Mouse (Mus musculus) mature B cell (primary cell): ENCODE results near the gene Gclm.
"Not testable (repeated sequence)": the region's sequence is repeated elsewhere in the genome, so short reads cannot be mapped to it uniquely, and the experiment has no call there.

ENCODE experiments used
- in situ Hi-C: fragments of 300-500 bp; cut with MboI; formaldehyde crosslinking; loops from 2 replicates; pipeline ENCODE4 v1.14.3; 2019

Gene Gclm

DNA sequence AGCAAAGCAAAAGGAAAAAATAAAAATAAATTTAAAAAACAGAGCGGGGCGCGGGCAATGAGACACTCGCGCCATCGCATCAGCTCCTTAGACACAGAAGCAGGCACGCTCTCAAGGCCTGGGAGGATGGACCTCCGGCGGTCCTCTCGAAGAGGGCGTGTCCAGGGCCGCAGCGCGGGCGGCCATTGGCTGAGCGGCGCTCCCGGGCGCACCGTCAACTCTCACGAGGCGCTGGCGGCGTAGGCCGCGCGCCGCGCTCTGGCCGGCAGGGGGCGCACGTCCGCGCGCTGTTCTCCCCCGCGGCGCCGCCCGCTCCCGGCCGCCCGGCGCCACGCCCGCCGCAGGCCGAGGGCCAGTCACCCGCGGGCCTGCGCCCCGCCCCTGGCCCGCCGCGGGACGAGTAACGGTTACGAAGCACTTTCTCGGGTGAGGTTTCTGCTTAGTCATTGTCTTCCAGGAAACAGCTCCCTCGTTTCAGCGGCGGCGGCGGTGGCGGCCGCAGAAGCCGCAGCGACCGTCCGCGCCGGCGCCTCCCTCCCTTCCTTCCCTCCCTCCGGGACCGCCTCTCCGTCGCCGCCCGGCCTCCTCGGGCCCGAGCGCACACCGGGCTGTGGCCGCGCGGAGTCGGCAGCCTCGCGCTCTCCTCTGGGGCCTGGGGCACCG is at the start of gene Gclm:
TSS of gene Gclm (plus strand) at position 343 of the 663 bp plus-strand sequence.
- in situ Hi-C loops, result no loop called here

- in situ Hi-C loops, result no loop called here
These were observed 48.6 kb upstream of the Gclm start for GRCm38 (mm10) chr3:122196621-122197298.

DNA sequence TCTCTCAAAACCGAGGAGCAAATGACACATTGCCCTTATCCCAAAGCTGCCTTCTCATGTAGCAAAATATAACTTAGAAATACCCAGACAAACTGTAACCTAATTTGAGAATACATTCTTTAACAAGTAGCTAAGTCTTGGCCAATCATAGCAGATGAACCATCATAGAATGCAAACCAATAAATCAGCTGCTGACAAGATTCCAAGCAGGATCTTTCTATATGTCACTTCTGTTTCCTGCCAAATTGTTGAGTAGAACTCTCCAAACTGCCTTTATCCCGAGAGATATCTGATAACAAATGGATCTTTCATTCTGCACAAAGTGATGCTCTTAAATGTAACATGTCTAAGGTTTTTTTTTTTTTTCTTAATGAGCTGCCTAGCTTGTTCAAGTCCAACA is 46.8 kb upstream of the Gclm start:
- in situ Hi-C loops, result no loop called here

DNA sequence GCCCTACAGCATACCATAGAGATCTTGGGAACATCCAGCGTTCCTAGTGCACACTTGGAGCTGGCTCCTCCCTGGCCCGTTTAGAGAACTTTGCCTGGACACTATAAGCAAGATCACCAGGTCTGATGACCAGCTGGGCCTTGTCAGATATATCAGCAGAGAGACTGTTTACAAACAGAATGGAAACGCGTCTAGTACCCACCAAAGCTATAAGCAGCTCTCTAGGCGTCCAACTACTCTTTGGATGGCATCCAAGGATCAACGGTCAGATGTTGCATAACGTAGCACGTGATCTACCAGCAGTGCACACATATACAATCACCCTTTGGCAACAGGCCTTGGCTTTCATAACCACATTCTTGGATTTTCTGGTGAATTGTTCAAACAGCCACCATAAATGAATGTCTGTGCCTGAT is 46.4 kb upstream of the Gclm start:
- in situ Hi-C loops, result no loop called here

GRCm38 (mm10) chr3:122199600-122199999 is 45.8 kb upstream of the Gclm start:
- in situ Hi-C loops, result no loop called here

GRCm38 (mm10) chr3:122200017-122200416 is 45.3 kb upstream of the Gclm start:
- in situ Hi-C loops, result no loop called here

GRCm38 (mm10) chr3:122200447-122200846 is 44.9 kb upstream of the Gclm start:
- in situ Hi-C loops, result no loop called here

GRCm38 (mm10) chr3:122202307-122202732 is 43.0 kb upstream of the Gclm start:
- in situ Hi-C loops, result no loop called here

DNA sequence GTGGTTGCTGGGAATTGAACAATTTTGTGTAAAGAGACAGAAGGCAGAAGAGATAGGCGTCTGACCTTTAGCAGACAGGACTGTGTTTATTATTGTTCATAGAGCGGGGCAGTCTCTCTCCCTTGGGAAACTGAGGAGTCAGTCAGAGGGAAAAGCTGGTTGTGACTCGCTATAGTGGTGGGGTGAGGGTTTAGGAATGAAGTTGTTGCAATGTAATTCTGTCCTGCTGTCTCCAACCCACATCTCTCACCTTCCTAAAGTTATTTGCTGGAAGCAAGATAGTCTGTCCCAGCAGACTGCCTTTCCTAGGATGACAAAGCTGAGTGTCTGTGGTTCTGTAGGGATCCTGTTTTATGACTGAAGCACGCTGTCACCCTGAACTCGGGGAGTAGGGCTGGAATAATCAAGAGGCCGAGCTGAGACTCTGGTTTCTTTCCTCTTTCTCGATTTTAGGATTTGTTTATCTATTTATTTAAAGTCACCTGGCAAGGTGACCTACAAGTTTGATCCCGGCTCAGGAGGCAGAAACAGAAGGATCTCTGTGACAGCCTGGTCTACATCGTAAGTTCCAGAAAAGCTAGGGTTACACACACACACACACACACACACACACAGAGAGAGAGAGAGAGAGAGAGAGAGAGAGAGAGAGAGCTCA is 41.6 kb upstream of the Gclm start:
- in situ Hi-C loops, result no loop called here

DNA sequence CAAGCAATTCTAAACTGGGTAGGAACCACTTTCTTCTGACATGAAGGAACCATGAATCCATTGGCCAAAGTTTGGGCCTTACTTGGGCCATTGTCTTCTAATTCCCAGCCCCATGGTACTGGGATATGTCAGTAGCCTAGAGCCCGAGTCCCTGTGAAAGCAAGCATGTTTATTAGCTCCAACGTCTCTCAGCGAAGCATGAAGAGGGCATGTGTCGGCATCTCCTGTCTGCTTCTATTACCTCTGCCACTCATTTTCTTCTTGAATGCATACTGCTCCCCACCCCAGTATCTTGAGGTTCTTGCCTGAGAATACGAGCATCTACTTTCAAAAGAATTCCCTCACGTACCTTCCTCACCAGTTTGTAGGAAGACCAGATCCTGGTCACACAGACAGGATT is 39.6 kb upstream of the Gclm start:
- in situ Hi-C loops, result no loop called here

DNA sequence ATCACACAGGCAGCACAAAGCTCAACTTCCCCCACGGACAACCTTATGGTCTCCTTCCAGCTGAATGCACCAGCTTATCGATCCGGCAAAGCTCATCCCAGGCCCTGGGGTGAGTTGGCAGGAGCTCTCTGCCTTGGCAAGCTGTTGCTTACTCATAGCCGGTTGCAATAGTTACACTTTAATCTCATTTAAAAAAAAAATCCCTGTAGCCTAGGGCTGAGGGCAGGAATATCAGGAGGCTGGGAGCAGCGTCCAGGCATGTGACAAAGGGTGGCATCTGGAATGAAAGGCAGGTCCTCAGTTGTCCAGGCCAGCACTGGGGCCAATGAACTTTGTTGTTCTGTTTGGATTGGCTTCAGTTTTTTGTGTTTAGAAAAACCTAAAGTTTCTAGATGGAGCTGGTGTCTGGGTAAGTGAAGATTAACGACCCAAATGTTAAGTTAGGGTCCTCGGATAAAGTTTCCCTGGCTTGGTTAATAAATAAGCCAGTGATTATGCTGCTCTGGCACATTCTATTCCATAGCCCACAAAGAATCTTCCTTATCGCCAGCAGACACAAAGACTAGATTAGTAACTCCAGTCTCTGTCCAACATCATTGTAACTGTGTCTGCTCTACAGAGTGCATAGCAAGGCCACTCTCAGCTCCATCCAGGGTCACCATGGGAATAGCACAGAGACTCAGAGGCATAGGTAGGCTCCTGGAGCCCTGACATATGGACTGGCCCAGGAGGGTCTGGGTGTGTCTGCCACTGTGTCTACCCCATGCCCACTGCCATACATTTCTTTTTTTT is 38.9 kb upstream of the Gclm start:
- in situ Hi-C loops, result no loop called here

DNA sequence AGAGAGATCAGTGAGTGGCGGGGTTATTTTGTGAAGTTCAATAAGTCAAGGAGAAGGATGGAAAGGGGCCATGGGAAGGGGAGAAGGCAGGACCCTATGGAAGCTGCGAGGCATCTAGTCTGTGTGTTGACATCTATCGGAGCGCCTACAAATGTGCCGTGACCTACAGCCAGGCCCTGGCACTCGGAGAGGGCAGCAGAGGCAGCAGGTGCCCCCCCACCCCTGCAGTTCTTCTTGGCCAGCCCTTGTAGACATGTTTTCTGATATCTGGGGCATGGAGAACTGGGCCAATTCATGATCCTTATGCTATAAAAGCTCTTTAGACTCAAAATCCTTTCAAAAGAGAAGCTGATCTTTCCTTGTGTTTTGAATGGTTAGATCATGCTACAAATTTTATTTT is 37.6 kb upstream of the Gclm start:
- in situ Hi-C loops, result no loop called here

DNA sequence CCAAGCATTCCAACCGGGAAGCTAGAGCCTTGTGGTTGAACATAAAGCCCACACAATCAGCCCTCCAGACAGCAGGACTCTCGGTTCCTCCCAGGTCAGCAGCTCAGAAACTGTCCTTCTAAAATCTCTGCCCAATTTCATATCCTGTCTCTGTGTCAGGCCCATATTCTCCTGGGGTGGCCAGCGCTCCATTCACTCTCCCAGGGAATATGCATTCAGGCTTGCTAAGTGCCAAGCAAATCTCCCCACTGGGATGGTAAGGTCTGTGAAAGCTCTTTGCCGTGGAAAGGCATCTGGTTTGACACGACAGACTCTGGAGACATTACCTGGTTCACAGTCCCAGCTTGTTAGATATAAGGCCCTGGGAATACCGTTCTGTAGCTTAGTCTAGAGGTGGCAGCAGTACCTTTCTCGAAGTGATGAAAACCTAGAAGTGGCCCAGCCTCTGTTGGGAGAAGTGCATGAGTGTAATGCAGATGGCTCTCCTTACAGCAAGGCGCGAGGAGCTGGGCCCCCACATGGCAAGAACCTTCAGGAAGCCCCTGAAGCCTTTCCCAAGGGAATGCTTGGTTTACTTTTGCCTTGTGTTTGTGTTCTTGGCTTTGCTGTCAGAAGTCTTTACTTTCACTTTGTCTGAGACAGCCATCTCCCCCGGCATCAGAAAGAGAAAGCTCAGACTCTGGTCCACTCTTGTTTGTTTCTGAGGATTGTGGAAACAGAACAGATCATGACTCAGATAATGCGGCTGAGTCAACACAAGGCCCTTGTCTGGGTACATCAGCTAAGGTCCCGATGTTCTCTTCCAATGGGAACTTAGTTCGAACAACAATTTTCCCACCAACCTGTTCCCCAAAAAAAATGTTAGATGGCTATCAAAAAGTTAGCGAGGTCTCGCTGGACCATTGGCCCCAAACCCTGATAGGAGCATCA is 36.8 kb upstream of the Gclm start:
- in situ Hi-C loops, result no loop called here

DNA sequence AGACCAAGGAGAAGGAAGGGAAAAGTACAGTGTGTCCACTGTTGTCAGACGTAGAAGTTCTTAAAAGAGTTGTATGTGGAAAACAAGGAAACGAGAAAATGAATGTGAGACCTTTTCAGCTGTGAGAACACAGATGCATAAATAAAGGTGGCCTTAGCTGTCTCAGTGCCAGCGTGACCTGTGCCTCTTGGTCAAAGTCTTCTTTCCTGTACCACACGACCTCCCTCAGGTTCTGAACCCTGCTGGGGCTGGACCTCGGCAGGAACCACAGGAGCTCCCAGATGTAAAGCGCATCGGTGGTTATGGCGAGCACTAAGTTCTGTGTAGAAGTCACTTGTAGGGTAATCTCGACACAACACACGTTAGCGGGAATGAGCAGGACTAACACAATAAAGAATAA is 35.8 kb upstream of the Gclm start:
- in situ Hi-C loops, result no loop called here

- in situ Hi-C loops, result no loop called here
These were observed 34.9 kb upstream of the Gclm start for GRCm38 (mm10) chr3:122210434-122210833.

DNA sequence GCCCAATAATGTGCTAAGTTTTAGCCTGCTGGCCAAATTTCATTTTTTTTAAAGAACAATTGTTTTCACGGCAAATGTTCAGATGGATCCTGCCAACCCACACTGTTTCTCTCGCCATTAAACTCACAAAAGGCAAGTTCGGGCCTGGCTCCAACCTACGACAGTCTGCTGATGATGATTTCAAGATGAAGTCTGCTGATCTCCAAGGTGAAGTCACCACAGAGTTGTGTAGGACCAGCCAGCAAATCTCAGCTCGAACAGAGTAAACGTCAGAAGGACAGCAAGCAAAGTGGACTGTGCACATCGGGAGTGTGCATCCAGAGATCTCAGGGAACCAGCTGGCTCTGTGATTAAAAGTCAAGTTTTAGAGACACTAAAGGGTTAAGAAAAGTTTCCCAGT is 34.5 kb upstream of the Gclm start:
- in situ Hi-C loops, result no loop called here

- in situ Hi-C loops, result no loop called here
These were observed 33.8 kb upstream of the Gclm start for GRCm38 (mm10) chr3:122211446-122212125.

DNA sequence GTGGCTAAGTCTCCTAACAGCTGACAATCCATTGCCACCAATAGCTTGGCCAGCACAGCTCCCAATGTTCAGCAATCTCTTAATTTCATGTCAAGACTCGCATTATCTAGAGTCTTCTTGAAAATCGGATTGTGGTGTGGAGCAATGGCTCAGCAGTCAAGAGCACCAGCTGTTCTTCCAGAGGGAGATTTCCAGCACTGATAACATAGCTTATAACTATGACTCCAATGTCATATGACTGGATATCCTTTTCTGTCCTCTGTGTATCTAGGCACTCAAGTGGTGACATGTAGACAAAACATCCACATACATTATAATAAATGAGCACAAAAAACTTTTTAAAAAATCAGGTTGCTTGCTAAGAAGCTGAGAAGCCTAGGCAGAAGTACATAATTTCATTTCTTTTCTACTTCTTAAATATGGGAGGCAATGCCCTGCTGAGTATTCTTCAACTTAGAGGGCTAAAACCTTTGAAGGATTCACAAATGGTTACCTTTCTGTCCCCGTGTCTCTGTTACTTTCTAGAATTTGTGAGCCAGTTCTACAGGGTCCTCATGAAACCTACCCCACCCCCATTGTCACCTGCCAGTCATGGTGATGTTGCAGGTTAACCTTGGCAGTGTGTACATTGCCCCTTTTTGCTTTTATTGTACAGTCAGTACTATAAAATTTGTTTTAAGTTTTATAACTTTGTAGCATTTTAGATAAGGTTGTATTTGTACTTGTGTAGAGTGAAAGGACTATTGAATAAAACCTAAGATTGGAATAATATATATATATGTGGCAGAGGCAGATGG is 23.9 kb upstream of the Gclm start:
- in situ Hi-C loops, result no loop called here

DNA sequence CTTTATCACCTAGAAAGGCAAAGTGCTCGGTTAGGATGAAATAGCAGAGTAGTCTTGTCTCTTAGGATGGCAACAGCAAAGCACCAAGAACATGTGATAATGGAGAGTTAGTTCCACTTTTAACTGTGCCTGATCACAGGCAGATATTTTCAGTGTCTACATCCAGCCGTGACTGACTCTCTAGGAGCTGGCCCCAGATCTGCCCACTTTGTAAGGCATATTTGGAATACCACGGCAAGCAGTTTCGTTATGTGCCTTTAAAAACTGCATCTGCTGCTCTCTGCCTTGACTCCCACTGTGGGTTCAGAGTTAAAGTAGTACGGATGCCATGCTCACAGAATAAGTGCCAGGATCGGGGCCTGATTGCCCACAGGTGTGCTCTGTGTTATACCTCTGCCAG is 18.4 kb upstream of the Gclm start:
- in situ Hi-C loops, result not testable (repeated sequence)

DNA sequence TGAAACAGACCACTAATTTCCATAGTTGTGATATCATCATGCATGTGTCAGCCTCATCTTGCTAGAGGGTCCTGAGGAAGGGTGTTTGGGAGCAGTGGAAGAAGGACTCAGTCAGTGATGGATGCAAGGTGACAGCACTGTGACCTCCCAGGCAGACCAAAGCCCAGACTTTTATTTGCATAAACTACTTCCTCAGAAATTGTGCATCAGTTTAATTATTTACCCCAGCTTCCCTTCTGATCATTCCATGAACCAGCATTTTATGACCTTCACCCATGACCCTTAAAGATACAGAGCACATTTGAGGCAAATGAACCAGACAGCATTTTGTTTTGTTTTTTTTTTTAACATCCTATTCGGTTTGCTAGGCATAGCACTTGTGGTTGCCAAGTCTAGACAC is 9.6 kb upstream of the Gclm start:
- in situ Hi-C loops, result no loop called here
